Mouse (Mus musculus) neural tube, embryonic 10.5 days (tissue): ENCODE measurements around the gene Foxp2.
A peak's percentile ranks its signal among the peaks of the same experiment; 100 is the strongest.

Experiments
- DNase-seq: peaks from one replicate; pipeline ENCODE4 v3.0.0-alpha.2; 2017; ENCODE audit warnings: low spot score; ENCODE audit errors: extremely low spot score

Gene Foxp2

DNA sequence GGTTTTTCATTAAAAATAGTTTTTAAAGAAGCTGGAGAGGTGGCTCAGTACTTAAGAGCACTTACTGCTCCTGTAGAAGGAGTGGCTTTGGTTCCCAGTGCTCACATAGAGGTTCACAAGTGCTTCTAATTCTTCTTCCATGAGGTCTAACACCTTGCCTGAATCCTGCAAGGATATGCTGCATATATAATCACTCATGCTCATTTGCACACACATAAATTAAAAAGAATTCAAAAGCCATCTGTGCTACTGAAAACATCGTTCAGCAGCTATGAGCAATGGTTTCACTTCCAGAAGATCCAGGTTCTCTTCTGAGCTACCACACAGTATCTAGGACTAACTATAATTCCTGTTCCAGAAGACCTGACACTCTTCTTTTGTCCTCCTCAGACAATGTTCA is 200.4 kb downstream of the Foxp2 start:
- DNase-seq: no peak

GRCm38 (mm10) chr6:15120916-15121315 is 219.8 kb downstream of the Foxp2 start:
- DNase-seq: no peak

DNA sequence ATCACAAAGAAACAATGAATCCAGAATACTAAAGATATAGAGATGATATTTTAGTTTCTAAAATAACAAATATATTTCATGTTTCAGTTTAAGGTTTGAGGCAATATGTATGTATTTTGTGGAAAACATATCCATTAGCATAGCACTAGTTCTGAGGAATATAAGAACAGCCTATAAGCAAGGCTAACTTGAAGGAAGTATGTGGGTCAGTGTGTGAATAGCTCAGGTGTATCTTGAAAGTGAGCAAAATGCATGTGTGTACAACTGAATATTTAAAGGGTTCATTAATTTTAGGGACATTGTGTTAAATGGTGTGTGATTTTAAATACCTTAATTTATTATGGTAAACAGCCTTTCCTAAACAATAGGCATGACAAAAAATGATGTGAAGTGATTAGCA is 220.2 kb downstream of the Foxp2 start:
- DNase-seq: no peak

GRCm38 (mm10) chr6:15130142-15130541 is 229.0 kb downstream of the Foxp2 start:
- no peak for DNase-seq

- peak; percentile 19 for DNase-seq
Measured at GRCm38 (mm10) chr6:15142094-15142493, 240.9 kb downstream of the Foxp2 start.

GRCm38 (mm10) chr6:15151619-15152018 is 250.5 kb downstream of the Foxp2 start:
- DNase-seq: no peak

- DNase-seq: no peak
Measured at GRCm38 (mm10) chr6:15163508-15164053, 262.4 kb downstream of the Foxp2 start.

GRCm38 (mm10) chr6:15176754-15177153 is 275.6 kb downstream of the Foxp2 start:
- DNase-seq: no peak

DNA sequence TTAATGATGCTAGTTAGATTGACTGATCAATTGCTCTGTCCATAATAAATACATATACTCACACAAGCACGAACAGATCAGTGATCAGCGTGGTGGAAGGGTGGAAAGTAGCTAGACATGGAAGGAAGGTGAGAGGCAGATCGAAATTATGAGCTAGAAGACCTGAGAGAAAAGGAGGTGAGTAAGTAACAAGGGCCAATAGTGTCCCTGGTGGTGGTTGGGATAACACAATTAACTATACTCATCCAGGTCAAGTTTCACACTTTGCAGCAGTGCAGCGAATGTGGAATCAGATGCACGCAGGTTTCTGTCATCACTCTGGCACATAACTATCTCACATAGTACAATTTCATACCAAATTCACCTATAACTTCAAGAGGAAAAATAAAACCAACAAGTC is 291.7 kb downstream of the Foxp2 start:
- no peak for DNase-seq

DNA sequence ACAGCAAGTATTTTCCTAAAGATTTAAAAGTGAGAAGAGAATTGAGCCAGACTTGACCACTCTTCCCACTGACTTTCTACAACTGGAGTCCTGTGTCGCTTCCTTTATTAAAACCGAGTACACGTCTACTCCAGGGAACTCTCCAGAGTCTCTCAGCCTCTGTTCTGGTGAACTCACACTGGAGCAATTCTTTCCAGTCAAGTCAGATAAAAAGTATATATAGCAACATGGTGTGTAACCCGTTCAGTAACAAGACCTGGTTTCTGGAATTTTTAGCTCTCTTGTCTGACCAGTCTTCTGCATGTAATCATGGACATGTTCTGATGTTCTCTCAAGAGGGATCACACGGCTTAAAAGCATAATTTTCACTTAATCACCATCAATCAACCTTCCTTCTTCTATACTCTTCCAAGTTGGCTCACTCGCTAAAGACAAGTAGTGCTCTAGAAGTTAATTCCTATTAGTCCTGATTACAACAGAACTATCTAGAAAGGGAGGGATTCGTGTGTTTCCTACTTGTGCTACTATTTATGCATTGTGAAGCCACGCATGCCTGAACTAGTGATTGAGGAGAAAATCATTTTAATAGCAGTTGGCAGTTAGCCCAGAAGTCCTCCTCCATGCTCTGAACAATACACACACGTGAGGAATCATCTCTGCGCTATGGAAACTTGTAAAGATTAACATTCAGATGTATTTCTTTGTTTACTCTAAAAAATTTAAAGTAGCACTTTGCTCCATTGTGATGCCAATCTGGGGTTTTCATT is 341.2 kb downstream of the Foxp2 start:
- DNase-seq: no peak

DNA sequence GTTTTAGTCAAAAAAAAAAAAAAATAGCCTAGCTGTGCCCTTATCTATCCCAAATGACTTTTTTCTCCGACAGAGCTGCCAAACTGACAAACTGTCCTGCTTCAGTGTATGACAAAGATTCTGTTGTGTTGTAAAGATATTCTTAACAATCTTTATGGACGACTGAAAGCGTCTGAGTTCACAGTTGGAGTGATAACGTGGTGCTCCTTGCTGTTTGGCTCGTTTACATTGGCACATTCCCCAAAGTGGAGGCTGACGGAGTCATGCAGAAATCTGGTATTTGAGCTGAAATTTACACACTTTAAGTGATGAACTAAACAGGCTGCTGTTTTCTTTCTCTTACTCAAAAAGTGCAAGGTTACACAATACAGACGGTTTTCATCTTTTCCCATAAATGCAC is 356.2 kb downstream of the Foxp2 start:
- no peak for DNase-seq

DNA sequence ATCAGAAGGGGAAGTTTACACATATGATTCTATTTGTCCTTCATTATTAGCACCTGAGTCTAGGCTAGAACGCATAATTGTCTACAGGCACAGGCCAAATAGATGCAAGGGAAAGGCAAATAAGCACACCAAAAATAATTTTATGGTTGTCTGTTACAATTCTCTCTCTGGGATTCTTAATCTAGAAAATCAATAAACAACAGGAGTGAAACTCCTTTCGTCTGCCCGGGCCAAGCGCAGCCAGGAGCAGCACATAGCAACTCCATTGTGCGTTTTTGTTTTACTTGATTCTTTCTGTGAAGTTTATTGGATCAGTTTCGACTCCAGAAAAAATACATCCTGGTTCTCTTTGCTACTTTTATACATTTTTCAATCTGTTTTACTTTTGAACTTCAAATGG is 356.7 kb downstream of the Foxp2 start:
- no peak for DNase-seq

- no peak for DNase-seq
Measured at GRCm38 (mm10) chr6:15268136-15268535, 367.0 kb downstream of the Foxp2 start.

DNA sequence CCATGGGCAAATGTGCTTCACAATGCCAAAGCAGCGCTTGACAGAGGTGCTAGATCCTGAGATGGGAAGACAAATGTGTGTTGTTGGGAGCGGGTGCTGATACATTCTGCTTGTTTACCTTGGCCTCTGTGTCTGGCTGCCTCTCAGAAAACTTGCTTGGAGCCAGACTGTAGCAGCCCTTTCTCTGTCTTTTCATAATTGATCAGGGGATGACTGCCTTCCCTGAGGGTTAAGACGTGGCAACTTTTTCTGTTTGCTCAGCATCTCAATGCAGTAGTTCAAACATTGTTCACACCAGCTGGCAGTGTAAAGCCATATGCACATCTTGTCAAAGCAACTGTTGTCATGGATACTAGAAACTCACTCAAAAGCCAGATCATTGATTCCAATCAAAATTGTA is 384.1 kb downstream of the Foxp2 start:
- DNase-seq: peak; percentile 14

- DNase-seq: no peak
Measured at GRCm38 (mm10) chr6:15294081-15294480, 392.9 kb downstream of the Foxp2 start.

DNA sequence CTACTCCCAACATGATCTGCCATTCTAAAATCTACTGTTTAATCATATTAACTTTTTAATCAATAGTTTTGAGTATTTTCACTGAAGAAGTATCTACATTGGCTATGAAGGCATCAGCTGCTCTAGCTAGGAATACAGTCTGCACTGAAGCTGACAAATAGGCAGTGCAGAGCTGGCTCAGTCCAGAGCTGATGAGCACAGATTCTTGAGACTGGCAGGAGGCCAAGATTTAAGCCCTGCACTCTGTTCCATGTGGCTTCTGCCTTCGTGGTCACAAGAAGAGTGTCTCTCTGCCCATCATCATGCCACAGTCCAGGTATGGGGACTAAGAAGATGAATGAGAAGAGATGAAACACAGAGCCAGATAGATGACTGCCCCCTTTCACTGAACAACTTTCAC is 398.1 kb downstream of the Foxp2 start:
- no peak for DNase-seq

- DNase-seq: no peak
Measured at GRCm38 (mm10) chr6:15310671-15311070, 409.5 kb downstream of the Foxp2 start.

DNA sequence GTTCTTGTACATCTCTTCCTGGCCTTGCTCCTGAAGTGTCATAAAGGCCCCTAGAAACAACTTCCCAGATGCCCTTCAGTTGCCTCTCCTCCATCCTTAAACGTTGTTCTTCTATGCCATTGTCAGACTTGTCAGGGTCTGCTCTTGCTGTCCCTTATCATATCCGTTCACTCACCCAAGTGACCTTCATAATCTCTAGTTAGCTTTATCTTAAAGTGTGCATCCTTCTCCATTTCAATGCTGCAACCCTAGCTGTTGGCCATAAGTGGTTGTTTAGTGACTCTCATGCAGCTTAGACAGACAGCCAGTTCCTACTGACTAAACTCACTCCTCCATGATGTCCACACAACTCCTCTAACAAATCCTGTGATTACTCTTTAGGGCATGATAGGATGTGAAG is 415.8 kb downstream of the Foxp2 start:
- DNase-seq: no peak

- no peak for DNase-seq
Measured at GRCm38 (mm10) chr6:15318343-15318742, 417.2 kb downstream of the Foxp2 start.

DNA sequence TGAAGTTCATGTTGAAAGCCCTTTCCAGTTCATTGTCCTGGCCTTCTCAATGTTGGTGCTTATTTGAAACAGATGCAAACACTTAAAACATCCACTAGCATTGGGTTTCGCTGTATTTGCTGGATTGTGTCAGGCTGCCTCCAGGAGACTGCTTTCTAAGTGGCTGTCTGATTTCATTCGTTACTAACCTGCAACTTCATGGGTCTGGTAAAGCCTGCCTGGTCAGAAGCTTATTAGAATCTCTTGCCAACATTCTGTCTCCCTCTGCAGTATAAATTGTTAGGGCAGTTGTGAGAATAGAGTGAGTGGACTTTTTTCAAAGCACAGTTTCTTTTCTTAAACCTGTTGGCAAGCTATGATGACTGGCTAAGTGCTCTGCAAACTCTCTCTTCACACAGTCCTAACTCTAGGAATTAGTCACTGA is 420.4 kb downstream of the Foxp2 start:
- DNase-seq: no peak

DNA sequence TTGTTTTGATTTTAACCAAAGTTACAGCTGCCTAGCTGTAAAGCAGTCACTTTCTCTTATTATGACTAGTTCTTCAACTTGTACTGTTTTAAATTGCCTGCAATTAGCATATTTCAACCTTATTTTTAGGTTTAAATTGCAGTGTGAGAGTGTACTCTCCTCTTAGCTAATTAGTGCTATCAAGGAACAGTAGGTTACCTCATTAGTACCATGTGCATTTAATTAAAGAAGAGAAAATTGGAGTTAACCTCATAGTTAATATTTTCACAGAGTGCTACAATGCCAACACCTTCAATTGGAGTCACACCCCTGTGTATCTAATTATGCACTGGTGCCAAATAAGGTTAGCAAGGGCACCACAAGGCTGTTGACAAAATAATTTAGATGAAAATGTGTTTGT is 421.9 kb downstream of the Foxp2 start:
- DNase-seq: no peak

DNA sequence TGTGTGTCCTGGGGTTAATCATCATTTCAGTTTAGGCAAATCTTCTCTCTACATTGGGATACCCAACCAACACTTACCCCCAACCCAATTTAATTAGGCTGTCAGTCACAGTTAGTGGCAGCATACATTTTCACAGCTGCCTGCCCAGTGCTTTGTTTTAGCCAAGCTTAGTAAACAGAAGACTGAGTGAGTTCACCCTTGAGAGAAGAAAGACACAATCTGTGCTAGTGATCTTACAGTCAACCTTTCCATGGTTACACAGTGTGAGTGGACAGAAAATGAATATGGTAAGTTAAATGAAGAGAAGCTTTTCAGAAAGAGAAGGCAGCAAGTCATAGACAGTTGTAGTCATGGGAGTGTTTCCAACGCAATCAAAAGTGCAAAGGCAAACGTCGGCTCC is 446.6 kb downstream of the Foxp2 start:
- DNase-seq: no peak

- DNase-seq: no peak
Measured at GRCm38 (mm10) chr6:15355852-15356251, 454.7 kb downstream of the Foxp2 start.
